Mouse (Mus musculus): ENCODE measurements at regions not wholly inside any gene's neighbourhood (a gene's known extent, or its start where the extent isn't known, plus 50 kb on each side); places are given as distances from the start of the nearest gene placed in this dataset.

DNA sequence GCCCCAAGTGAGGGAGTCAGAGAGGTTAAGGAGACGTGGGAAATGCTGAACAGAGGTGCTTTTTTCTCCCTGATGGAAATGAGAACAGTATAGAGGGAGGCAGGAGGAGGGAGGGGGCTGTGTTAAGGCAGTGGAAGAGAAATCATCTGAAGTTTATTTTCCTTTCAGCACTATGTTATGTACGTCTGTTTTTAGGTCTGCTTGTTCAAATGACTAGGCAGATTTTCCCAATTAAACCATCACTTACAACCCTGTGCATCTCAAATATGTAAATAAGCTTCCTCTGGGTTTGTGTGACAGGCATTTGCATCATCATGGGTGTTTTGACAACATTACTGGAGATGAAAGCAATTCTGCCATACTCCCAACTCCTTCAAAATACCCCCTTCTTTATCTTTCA is 92.1 kb upstream of the Got2 start:
- no peak for DNase-seq (ENCODE audit: low read depth, low spot score)

DNA sequence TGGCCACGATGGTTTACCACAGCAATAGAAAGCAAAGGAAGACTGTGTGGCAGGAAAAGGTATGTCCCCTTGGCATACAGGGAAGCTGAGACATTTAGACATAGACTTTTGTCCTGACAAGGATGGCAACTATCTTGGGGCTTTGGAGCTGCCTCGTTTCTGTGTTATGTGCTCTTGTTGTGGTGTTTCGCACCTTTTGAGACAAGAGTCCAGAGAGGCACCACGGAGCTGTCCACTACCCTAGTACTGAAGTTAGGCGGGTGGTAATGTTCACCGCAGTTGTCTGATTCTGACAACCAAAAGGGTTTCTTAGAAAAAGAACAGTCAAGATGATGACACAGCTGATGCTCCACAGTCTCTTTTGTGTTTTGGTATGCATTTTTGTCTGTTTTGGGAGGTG is 90.9 kb upstream of the Got2 start:
- peak; percentile 63 for DNase-seq (ENCODE audit: low read depth, low spot score)

DNA sequence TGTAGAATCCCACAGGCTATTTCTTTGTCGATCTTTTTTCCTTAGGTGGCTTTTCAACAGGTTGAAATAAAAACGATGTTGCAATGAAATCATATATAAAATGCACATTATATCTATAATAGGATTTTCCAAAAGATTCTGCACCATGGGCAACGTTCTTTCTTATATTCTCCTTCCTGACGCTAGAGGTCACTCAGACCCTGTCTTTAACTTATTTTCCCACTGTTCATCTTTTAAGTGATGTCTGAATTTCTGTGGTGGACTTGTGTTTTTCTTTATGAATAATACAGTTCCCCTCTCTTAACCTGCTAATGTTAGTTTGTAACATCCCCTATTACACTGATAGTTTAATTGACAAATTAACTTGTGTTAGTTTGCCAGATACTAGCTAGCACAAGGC is 86.5 kb upstream of the Got2 start:
- DNase-seq (ENCODE audit: low read depth, low spot score) = peak; percentile 28

DNA sequence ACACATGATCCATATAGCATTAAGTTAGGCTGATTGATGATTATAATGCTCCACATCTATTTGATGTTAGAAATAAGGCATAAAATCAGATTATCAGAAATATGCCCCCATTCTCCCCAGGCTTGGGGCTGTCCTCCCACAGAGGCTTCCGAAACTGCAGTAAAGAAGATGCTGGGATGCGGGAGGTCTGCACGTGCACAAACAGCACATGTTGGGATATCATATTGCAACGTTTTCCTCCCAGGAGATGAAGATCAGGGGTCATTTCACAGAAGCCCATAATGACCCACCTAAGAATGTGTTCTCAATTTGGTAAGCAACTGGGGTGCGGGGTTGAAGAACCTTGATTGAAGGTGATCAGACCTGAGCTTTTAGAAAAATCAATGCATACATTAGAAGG is 85.9 kb upstream of the Got2 start:
- DNase-seq (ENCODE audit: low read depth, low spot score) = peak; percentile 44

DNA sequence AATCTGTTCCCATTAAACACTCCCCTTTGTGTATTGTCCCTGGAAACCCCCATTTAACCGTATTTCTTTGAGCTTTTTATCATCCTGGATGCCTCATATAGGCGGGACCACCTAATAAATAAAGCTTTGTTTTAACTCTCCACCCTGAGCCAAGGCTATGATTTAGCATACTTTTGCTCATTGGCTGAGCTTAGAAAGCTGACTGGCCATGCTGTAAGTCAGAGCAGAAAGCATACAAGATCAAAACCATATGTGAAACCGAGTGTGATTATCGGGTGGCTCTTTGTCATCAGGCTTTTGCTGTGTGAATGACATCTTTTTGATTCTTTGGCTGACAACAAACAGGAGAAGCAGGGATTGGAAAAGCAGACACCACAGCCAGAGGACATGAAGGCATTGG is 85.2 kb upstream of the Got2 start:
- peak; percentile 81 for DNase-seq (ENCODE audit: low read depth, low spot score)

DNA sequence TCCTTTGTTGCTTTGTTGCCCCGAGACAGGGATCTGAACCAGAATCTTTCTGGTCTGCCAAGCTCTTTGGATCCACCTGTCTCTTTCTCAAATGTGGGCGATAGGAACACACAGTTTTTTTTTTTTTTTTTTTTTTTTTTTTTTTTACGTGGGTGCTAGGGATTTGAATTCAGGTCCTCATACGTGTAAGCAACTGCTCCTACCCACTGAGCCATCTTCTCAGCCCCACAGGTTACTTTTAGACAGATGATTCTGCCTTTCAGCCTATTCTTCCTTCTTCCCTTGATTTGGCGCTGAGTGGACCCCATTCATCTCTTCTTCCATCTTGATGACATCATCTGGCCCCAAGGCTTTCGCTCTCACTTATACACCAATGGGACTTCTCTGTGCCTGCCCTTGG is 80.5 kb upstream of the Got2 start:
- DNase-seq (ENCODE audit: low read depth, low spot score) = no peak

DNA sequence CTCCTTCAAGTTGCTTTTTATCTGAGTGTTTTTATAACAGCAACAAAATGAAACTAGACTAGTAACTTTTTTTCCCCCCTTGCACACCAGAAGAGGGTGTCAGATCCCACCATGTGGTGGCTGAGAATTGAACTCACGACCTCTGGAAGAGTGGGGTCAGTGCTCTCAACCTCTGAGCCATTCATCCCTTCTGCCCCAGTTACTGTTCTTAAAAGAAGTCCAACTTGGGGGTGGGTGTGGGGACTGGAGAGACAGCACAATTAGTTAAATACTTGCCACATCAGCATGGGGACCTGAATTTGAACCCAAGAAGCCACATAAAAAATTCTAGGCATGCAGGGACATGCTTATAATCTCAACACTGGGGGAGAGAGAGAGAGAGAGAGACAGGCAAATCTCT is 78.1 kb upstream of the Got2 start:
- no peak for DNase-seq (ENCODE audit: low read depth, low spot score)

DNA sequence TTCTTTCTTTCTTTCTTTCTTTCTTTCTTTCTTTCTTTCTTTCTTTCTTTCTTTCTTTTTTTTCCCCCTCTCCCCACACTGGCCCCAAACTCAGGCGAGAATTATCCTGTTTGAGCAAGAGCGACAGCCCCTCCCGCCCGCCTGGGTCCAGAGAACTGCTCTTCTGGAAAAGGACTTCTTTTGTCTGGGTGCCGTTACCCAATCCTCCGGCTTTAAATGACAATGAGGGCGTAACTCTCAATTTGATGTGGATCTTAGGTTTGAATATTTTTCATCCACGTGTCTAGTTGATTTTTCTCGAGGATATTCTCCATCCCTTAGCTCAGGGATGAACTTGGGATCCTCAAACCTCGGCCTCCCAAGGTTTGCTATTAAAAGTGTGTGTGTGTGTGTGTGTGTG is 63.9 kb upstream of the Got2 start:
- DNase-seq (ENCODE audit: low read depth, low spot score) = no peak

DNA sequence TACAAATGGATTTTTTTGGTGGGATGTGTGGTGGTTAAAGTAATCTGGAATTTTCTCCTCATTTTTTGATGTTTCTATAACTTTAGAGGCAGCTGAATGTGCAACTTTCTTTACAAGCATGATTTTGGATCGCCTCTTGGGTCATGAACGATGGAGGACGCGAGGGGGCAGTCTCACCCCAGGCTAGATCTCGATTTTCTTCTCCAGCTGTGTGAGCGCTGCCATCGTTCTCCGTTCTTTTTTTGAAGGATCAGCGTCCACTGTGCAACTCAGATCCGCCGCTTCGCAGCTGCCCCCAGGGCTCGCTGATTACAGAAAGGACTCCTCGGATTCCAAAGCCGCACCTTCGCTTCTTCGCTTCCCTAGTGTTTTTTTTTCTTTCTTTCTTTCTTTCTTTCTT is 63.4 kb upstream of the Got2 start:
- peak; percentile 87 for DNase-seq (ENCODE audit: low read depth, low spot score)

Measured in forelimb bud, embryonic 11.5 days (tissue).